Mouse (Mus musculus): ENCODE measurements around the gene Mvb12a. TPM values are rescaled to one million over a fixed set of nuclear protein-coding genes. Genes with fewer than 3 reads are reported as not detected.
A peak's percentile ranks its signal among the peaks of the same experiment; 100 is the strongest.

Mvb12a gene
- polyA plus RNA-seq, 1 experiment from 2014 or later, result 80.7 TPM

DNA sequence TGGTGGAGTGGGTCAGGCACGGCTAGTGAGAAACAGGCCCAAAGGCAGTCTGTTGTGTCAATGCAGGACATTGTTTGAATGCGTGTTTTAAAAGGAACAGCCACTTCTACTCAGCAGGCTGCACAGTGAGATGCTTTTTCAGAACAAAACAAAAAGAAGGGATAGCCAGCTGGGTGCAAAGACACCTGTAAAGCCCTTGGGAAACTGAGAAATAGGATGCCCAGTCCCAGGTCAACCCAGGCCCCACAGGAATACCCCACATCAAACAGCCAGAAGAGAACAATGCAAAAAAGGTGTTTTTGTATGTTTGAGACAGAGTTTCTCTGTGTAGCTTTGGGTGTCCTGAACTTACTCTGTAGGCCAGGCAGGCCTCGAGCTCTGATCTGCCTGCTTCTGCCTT is 46.0 kb downstream of the Mvb12a start:
- no peak overlapping the region for H3K27ac ChIP-seq
- 79% methylated on average over 3 of the region's 3 CpGs for WGBS
- H3K4me3 ChIP-seq, result no peak overlapping the region
- no peak overlapping the region for H3K9ac ChIP-seq
- H3K27me3 ChIP-seq, result no peaks in the 10 kb centered on the region
- H3K4me2 ChIP-seq (replicated peaks), result no peak overlapping the region
- no peaks in the 10 kb centered on the region for H3K9me3 ChIP-seq
- ATAC-seq (ENCODE audit: low FRiP score, low read depth), result no peak
- H3K36me3 ChIP-seq, result peaks cover 39% of the 10 kb centered on the region
- peaks cover 21% of the 10 kb centered on the region for H3K4me1 ChIP-seq

- peaks cover 35% of the 10 kb centered on the region for H3K4me1 ChIP-seq
Measured at GRCm38 (mm10) chr8:71591017-71591416, 48.3 kb downstream of the Mvb12a start.

DNA sequence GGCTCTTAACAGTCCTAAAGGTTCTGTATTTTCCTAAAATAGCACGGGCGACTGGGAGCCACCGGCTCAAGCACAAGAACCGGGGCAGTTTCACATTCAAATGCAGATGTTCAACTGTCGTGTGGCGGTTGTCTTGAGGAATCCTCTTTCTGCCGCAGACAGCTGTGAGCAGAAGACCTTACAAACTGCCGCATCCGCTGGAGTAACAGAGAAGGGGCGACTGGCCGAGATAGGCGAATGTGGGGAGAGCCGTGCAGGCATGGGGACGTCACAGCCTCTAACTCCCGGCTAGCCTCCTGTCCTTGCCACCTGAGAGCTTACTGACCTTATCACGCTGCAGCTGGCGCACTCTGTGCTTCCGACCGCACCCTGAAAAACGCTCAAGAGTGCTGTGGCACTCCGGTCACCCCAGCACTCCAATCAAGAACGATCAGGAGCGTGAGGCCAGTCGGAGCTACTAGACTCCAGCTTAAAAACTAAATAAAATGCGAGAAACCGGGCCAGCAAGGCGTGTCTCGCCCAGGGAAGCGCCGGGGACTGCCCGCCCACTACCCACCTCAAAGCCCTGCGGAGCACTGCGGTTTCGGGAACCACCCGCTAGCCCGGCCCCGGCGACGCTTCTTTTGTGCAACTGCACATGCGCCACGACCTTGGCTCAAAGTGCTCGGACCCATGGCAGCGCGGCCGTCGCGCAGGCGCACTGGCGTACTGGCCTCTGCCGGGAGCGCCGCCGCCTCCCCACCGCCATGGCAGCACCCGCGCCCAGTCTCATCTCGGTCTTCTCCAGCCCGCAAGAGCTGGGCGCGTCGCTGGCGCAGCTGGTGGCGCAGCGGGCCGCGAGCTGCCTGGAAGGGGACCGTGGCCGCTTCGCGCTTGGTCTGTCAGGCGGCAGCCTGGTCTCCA is 49.0 kb downstream of the Mvb12a start, which contains the start of gene Pgls:
Pgls (plus strand) TSS at position 706 of the 903 bp plus-strand sequence.
- no peaks in the 10 kb centered on the region for H3K27me3 ChIP-seq
- H3K27ac ChIP-seq, result peak within 1 kb of the TSS; percentile 96
- H3K36me3 ChIP-seq, result peaks cover 26% of the 10 kb centered on the region
- peak within 1 kb of the TSS; percentile 88 for H3K4me3 ChIP-seq
- WGBS, result under 1% methylated on average over 71 of the region's 71 CpGs
- H3K4me2 ChIP-seq (replicated peaks), result peak within 1 kb of the TSS; percentile 99
- no peaks in the 10 kb centered on the region for H3K9me3 ChIP-seq
- H3K9ac ChIP-seq, result peak within 1 kb of the TSS; percentile 95
- H3K4me1 ChIP-seq, result peaks cover 40% of the 10 kb centered on the region
- ATAC-seq (ENCODE audit: low FRiP score, low read depth), result peak; percentile 88

More at GRCm38 (mm10) chr8:71591017-71591416, 48.3 kb downstream of the Mvb12a start:
- peak overlapping the region; percentile 99 for H3K4me2 ChIP-seq (replicated peaks)
- no peak overlapping the region; the same call in 1 of the 2 replicates for H3K27ac ChIP-seq
- no peaks in the 10 kb centered on the region for H3K27me3 ChIP-seq
- ATAC-seq (ENCODE audit: low FRiP score, low read depth), result no peak
- peaks cover 32% of the 10 kb centered on the region for H3K36me3 ChIP-seq
- H3K4me3 ChIP-seq, result peak overlapping the region; percentile 88
- WGBS, result 22% methylated on average over 5 of the region's 5 CpGs
- H3K9ac ChIP-seq, result peak overlapping the region; percentile 95
- no peaks in the 10 kb centered on the region for H3K9me3 ChIP-seq

GRCm38 (mm10) chr8:71592374-71593170 is 49.9 kb downstream of the Mvb12a start:
- Histone ChIP-seq H3K4me3 (peak overlapping the region; percentile 88), H3K4me2 (replicated peaks) (peak overlapping the region; percentile 99), H3K9me3 (no peaks in the 10 kb centered on the region), H3K4me1 (peaks cover 40% of the 10 kb centered on the region), H3K27ac (peak overlapping the region; percentile 96), H3K36me3 (peaks cover 21% of the 10 kb centered on the region), H3K9ac (peak overlapping the region; percentile 95), H3K27me3 (no peaks in the 10 kb centered on the region)
- ATAC-seq (ENCODE audit: low FRiP score, low read depth), result peak; percentile 68
- WGBS, result 5% methylated on average over 60 of the region's 60 CpGs

GRCm38 (mm10) chr8:71593556-71594323 is 51.0 kb downstream of the Mvb12a start:
- no peak overlapping the region for H3K27ac ChIP-seq
- 0 out of 2 replicates have a peak overlapping the region, but pooled peaks have one; percentile 35 for H3K9ac ChIP-seq
- H3K4me1 ChIP-seq, result peaks cover 40% of the 10 kb centered on the region
- 93% methylated on average over 8 of the region's 8 CpGs for WGBS
- H3K4me2 ChIP-seq (replicated peaks), result peak overlapping the region; percentile 99; the same call in 1 of the 2 replicates
- H3K27me3 ChIP-seq, result no peaks in the 10 kb centered on the region
- no peak for ATAC-seq (ENCODE audit: low FRiP score, low read depth)
- H3K36me3 ChIP-seq, result peaks cover 21% of the 10 kb centered on the region
- H3K4me3 ChIP-seq, result 0 out of 2 replicates have a peak overlapping the region, but pooled peaks have one; percentile 1
- H3K9me3 ChIP-seq, result no peaks in the 10 kb centered on the region

- Histone ChIP-seq H3K27me3 (no peaks in the 10 kb centered on the region), H3K4me1 (peaks cover 40% of the 10 kb centered on the region), H3K4me3 (no peak overlapping the region), H3K27ac (no peak overlapping the region), H3K9me3 (no peaks in the 10 kb centered on the region), H3K9ac (no peak overlapping the region), H3K36me3 (peaks cover 24% of the 10 kb centered on the region), H3K4me2 (replicated peaks) (no peak overlapping the region)
- ATAC-seq (ENCODE audit: low FRiP score, low read depth), result no peak
- WGBS, result 94% methylated on average over 4 of the region's 4 CpGs
Measured at GRCm38 (mm10) chr8:71594324-71594722, 51.6 kb downstream of the Mvb12a start.

DNA sequence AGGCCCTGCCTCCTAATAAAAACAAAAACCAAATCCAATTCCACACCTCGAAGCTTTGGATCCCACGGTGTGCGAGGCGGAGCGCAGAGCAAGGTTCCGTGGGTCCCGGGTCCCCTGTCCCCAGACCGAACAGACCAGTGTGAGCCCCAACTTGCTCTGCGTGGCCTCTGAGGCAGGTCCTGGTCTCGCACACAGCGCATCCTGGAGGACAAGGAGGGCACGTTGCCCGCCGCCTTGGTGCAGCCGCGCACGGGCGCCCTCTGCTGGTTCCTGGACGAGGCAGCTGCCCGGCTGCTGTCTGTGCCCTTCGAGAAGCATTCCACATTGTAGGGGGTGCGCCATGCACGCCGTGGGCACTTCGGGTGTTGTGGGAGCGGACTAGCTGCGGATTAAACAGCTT is 53.1 kb downstream of the Mvb12a start:
- 6% methylated on average over 27 of the region's 27 CpGs for WGBS
- H3K4me1 ChIP-seq, result peaks cover 37% of the 10 kb centered on the region
- peak; percentile 12; the same call in 1 of the 2 replicates for ATAC-seq (ENCODE audit: low FRiP score, low read depth)
- H3K27ac ChIP-seq, result no peak overlapping the region
- H3K36me3 ChIP-seq, result peaks cover 27% of the 10 kb centered on the region
- peaks cover 13% of the 10 kb centered on the region for H3K27me3 ChIP-seq
- H3K9me3 ChIP-seq, result no peaks in the 10 kb centered on the region
- H3K4me3 ChIP-seq, result peak overlapping the region; percentile 5; the same call in 1 of the 2 replicates
- H3K4me2 ChIP-seq (replicated peaks), result peak overlapping the region; percentile 35; the same call in 1 of the 2 replicates
- H3K9ac ChIP-seq, result peak overlapping the region; percentile 35; the same call in 1 of the 2 replicates

- H3K27ac ChIP-seq, result no peak overlapping the region
- H3K27me3 ChIP-seq, result peaks cover 18% of the 10 kb centered on the region
- H3K4me1 ChIP-seq, result peaks cover 32% of the 10 kb centered on the region
- H3K9ac ChIP-seq, result peak overlapping the region; percentile 35; the same call in 1 of the 2 replicates
- 61% methylated on average over 6 of the region's 6 CpGs for WGBS
- peak overlapping the region; percentile 35; the same call in 1 of the 2 replicates for H3K4me2 ChIP-seq (replicated peaks)
- H3K4me3 ChIP-seq, result no peak overlapping the region
- peaks cover 27% of the 10 kb centered on the region for H3K36me3 ChIP-seq
- ATAC-seq (ENCODE audit: low FRiP score, low read depth), result no peak
- no peaks in the 10 kb centered on the region for H3K9me3 ChIP-seq
Measured at GRCm38 (mm10) chr8:71596384-71596783, 53.7 kb downstream of the Mvb12a start.

- 71% methylated on average over 4 of the region's 4 CpGs for WGBS
- Histone ChIP-seq H3K4me1 (peaks cover 31% of the 10 kb centered on the region), H3K27ac (no peak overlapping the region), H3K9ac (no peak overlapping the region), H3K27me3 (peaks cover 22% of the 10 kb centered on the region), H3K4me2 (replicated peaks) (no peak overlapping the region), H3K9me3 (no peaks in the 10 kb centered on the region), H3K4me3 (no peak overlapping the region), H3K36me3 (peaks cover 27% of the 10 kb centered on the region)
- no peak for ATAC-seq (ENCODE audit: low FRiP score, low read depth)
Measured at GRCm38 (mm10) chr8:71596798-71597197, 54.1 kb downstream of the Mvb12a start.

DNA sequence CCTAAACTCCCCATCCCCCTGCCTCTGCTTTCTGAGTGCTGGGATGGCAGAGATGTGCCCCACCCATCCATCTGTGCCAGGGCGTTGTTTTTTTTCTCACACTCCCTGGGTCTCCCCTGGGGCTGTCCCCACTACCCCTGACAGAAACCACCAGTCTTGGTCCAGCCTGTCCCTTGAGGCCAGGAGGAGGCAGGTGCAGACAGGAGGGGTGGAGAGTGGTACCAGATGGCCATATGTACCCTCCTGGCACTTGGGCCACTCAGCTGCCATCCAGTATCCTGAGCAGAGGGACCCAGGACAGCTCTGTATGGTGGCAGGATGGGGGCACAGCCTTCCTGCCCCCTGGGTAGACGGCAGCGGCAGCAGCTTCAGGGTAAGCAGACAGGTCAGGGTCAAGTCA is 54.7 kb downstream of the Mvb12a start, which contains the start of gene Fam129c:
Fam129c (plus strand) TSS at position 198 of the 400 bp plus-strand sequence.
- Histone ChIP-seq H3K4me1 (peaks cover 37% of the 10 kb centered on the region), H3K27ac (no peak within 1 kb of the TSS), H3K4me3 (no peak within 1 kb of the TSS), H3K36me3 (peaks cover 27% of the 10 kb centered on the region), H3K4me2 (replicated peaks) (no peak within 1 kb of the TSS), H3K9ac (no peak within 1 kb of the TSS), H3K27me3 (peaks cover 29% of the 10 kb centered on the region), H3K9me3 (no peaks in the 10 kb centered on the region)
- WGBS, result 81% methylated on average over 3 of the region's 3 CpGs
- ATAC-seq (ENCODE audit: low FRiP score, low read depth), result no peak
